Mouse (Mus musculus): ENCODE measurements around the gene Cldn7. TPM values are rescaled to one million over a fixed set of nuclear protein-coding genes. Genes with fewer than 3 reads are reported as not detected.

Cldn7 gene
- polyA plus RNA-seq, 1 experiment: 0.38 TPM

- no peak for TF ChIP-seq POLR2A (IDR thresholded peaks at IDR 0.05; ENCODE audit: borderline replicate concordance, extremely low read depth, insufficient read depth, insufficient read length, poor library complexity, severe bottlenecking)
- DNase-seq (ENCODE audit: low read depth): no peak
These were observed 29.9 kb upstream of the Cldn7 start for GRCm38 (mm10) chr11:69934681-69935080.

DNA sequence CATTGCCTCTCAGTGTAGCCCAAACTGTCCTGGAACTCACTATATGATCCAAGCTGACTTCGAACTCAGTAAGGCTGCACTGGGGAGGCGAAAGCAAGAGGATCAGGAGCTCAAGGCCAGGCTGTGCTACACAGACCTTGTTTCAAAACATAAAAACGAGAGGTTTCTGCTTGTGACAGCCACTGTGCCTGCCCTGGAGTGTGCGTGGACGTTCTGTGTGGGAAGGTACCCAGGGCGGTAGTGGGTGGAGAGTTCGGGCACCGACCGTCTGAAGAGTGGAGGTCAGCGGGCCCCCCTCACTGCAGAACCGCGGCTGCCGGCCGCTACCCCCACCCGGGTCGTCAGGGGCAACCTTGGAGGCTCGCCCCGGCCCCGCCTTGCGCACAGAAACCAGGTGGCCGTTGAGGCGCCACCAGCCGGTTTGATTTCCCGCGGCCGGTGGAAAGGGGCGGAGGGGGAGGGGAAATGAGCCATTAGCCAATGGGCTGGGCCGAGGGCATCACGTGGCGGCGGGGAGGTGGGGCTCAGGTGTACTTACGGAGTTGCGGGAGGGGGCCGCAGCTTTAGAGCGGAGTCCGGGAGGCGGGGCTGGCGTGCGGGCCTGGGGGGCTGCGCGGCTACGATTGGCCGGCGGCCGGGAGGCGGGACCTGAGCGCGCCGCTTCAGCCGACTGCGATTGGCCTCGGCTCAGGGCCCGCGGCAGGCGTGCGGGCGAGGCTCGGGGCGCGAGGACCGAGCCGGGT is 29.3 kb upstream of the Cldn7 start, which contains the start of gene Ybx2:
Gene Ybx2 (plus strand): TSS at position 660 of the 743 bp plus-strand sequence.
- peak; percentile 98 for DNase-seq (ENCODE audit: low read depth)
- TF ChIP-seq POLR2A (IDR thresholded peaks at IDR 0.05; ENCODE audit: borderline replicate concordance, extremely low read depth, insufficient read depth, insufficient read length, poor library complexity, severe bottlenecking) (peak; percentile 30; the same call in 1 of the 2 replicates), CTCF (IDR thresholded peaks at IDR 0.05; ENCODE audit: borderline replicate concordance, extremely low read depth, insufficient read depth, insufficient read length) (no peak)

DNA sequence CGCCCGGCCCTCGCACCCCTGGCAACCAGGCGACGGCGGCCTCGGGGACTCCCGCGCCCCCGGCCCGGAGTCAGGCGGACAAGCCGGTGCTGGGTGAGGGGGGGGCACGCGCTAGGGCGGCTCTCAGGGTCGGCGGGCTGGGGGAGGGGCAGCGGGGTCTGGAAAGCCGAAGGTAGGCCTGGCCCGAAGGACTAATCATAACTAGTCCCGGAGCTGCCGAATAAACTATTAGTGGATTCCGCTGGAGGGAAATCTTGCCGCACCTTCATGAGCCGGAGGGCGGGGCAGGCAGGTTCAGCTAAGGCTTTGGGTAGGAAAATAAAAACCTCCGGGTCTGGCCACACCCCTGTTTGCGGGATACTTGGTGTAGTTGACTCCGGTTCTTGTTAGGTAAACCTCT is 28.4 kb upstream of the Cldn7 start:
- TF ChIP-seq CTCF (IDR thresholded peaks at IDR 0.05; ENCODE audit: borderline replicate concordance, extremely low read depth, insufficient read depth, insufficient read length) (no peak), POLR2A (IDR thresholded peaks at IDR 0.05; ENCODE audit: borderline replicate concordance, extremely low read depth, insufficient read depth, insufficient read length, poor library complexity, severe bottlenecking) (no peak)
- no peak for DNase-seq (ENCODE audit: low read depth)

- TF ChIP-seq POLR2A (IDR thresholded peaks at IDR 0.05; ENCODE audit: borderline replicate concordance, extremely low read depth, insufficient read depth, insufficient read length, poor library complexity, severe bottlenecking): no peak
- TF ChIP-seq CTCF (IDR thresholded peaks at IDR 0.05; ENCODE audit: borderline replicate concordance, extremely low read depth, insufficient read depth, insufficient read length): no peak
- no peak for DNase-seq (ENCODE audit: low read depth)
These were observed 27.7 kb upstream of the Cldn7 start for GRCm38 (mm10) chr11:69936714-69937347.

DNA sequence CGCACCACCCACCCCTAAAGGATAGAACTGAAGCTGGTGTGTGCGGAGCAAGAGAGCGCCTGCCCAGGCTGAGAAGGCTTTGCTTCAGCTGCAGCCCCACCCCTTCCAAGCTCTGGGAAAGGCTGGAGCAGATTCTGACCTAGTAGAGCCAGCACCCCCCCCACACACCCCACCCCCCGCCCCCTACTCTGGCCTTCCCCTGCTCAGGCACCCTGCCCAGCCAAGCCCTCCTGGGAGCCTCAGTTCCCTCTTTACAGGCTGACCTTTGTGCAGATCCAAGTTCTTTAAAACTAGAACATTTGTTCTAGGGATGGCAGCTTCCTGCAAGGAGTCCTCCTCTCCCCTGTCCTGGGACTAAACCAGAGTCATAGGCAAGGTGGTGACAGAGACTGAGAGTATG is 27.2 kb upstream of the Cldn7 start:
- DNase-seq (ENCODE audit: low read depth): no peak
- TF ChIP-seq CTCF (IDR thresholded peaks at IDR 0.05; ENCODE audit: borderline replicate concordance, extremely low read depth, insufficient read depth, insufficient read length) (no peak), POLR2A (IDR thresholded peaks at IDR 0.05; ENCODE audit: borderline replicate concordance, extremely low read depth, insufficient read depth, insufficient read length, poor library complexity, severe bottlenecking) (no peak)

DNA sequence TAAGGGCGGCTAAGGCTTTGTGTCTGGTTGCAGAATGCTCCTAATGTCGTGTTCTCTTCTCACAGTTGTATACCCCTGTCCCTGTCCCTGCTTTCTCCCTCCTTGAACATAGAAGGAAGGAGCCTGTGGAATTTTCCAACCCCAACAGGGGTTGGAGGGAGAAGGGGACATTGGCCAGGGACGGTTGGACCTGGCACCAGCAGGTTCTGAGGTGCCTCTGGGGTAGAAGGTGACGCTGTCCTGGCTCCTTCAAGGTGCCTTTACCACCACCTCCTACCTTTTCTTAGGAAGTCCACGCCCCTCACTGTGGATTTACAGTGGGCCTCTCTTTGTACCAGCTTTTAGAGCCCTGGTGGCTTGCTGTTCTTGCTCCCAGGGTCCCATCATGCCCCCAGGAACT is 26.7 kb upstream of the Cldn7 start:
- DNase-seq (ENCODE audit: low read depth): no peak
- TF ChIP-seq POLR2A (IDR thresholded peaks at IDR 0.05; ENCODE audit: borderline replicate concordance, extremely low read depth, insufficient read depth, insufficient read length, poor library complexity, severe bottlenecking): no peak
- no peak for TF ChIP-seq CTCF (IDR thresholded peaks at IDR 0.05; ENCODE audit: borderline replicate concordance, extremely low read depth, insufficient read depth, insufficient read length)

DNA sequence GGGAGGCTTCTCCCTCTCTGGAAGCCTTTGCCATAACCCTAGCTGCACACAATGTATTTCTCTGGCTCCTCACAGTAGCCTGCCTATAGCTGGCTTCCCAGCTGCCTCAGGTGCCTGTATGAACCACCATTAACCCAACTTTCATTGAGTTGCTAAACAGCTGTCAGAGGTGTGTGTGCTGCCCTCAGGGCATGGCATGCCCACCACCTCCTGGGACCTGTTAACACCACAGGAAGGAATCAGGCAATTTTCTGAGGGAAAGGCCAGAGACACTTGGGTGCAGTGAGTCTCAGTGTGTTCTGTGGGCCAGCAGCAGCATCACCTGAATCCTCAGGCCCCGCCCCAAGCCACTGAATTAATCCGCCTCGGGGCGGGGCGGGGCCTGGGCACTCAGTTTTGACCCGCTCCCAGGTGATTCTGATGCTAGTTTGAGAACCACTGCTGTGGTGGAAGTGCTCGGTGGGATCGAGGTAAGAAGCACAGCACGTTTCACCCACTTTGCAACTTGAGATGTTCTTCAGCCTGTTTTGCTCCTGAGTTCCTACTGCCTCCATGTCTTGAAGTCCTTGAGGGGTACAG is 26.1 kb upstream of the Cldn7 start:
- TF ChIP-seq POLR2A (IDR thresholded peaks at IDR 0.05; ENCODE audit: borderline replicate concordance, extremely low read depth, insufficient read depth, insufficient read length, poor library complexity, severe bottlenecking): no peak
- no peak for DNase-seq (ENCODE audit: low read depth)

DNA sequence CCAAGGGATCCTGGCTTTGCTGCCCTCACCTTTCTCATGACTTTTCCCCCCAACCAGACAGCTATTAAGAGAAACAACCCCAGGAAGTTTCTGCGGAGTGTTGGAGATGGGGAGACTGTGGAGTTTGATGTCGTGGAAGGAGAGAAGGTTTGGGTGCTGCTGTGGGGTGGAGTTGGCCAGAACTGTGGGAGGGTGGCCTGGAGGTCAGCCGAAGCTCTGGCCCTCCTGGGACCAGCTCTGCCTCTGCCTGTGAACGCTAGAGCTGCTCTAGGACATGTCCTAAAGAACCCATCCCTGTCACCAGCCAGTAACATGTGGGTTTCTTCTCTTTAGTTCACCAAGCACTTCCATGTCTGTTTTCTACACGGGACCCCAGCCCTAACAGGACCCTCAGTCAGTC is 25.4 kb upstream of the Cldn7 start:
- DNase-seq (ENCODE audit: low read depth): no peak
- TF ChIP-seq CTCF (IDR thresholded peaks at IDR 0.05; ENCODE audit: borderline replicate concordance, extremely low read depth, insufficient read depth, insufficient read length): no peak
- TF ChIP-seq POLR2A (IDR thresholded peaks at IDR 0.05; ENCODE audit: borderline replicate concordance, extremely low read depth, insufficient read depth, insufficient read length, poor library complexity, severe bottlenecking): no peak

DNA sequence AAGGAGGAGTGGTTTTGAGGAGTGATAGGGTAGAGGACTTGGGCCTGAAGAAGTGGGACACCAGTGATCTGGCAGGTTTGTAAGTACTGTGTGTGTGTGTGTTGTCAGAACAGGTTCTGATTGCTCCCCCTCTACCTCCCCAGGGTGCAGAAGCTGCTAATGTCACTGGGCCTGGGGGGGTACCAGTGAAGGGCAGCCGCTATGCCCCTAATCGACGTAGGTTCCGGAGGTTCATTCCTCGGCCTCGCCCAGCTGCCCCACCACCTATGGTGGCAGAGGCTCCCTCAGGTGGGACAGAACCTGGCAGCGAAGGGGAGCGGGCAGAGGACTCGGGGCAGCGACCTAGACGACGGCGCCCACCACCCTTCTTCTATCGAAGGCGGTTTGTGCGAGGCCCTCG is 24.8 kb upstream of the Cldn7 start:
- TF ChIP-seq POLR2A (IDR thresholded peaks at IDR 0.05; ENCODE audit: borderline replicate concordance, extremely low read depth, insufficient read depth, insufficient read length, poor library complexity, severe bottlenecking) (no peak), CTCF (IDR thresholded peaks at IDR 0.05; ENCODE audit: borderline replicate concordance, extremely low read depth, insufficient read depth, insufficient read length) (no peak)

DNA sequence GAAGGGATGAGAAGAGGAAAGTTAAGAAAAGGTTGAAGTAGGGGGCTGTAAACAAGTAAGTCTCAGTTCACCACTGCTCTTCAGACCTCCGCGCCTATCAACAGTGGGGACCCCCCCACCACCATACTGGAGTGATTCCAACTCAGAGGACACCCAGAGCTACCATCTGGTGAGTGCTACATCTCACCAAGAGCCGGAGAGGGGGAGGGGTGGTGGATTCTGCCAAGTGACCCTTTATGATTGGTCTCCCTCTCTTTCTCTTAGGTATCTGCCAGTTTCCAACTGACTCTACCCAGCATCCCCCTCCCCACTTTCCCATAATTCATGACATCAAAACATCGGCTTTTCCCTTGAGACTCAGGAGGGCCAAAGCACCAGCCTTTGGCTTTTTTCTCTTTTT is 23.6 kb upstream of the Cldn7 start:
- TF ChIP-seq POLR2A (IDR thresholded peaks at IDR 0.05; ENCODE audit: borderline replicate concordance, extremely low read depth, insufficient read depth, insufficient read length, poor library complexity, severe bottlenecking): no peak
- no peak for TF ChIP-seq CTCF (IDR thresholded peaks at IDR 0.05; ENCODE audit: borderline replicate concordance, extremely low read depth, insufficient read depth, insufficient read length)
- peak; percentile 46 for DNase-seq (ENCODE audit: low read depth)

More for the DNA sequence above, 24.8 kb upstream of the Cldn7 start:
- no peak for DNase-seq (ENCODE audit: low read depth)

DNA sequence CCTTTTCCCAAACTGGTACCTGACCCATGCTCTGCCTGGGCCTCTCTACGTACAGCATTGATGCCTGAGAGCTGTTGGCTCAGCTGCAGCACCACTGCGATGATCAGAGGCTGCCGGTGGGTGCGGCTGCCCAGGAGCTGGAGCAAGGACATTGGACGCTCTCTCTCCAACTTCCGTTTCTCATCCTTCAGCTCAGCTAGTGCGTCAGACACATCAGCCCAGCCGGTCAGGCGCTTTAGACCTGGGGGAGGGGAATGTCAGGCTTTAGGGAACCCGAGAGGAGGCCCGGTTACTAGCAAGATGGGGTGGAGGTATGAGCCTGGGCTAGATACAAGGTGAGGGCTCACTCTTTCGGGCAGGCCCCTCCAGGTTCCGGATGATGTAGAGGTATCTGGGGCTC is 19.4 kb upstream of the Cldn7 start:
- no peak for DNase-seq (ENCODE audit: low read depth)
- TF ChIP-seq POLR2A (IDR thresholded peaks at IDR 0.05; ENCODE audit: borderline replicate concordance, extremely low read depth, insufficient read depth, insufficient read length, poor library complexity, severe bottlenecking) (no peak), CTCF (IDR thresholded peaks at IDR 0.05; ENCODE audit: borderline replicate concordance, extremely low read depth, insufficient read depth, insufficient read length) (no peak)

All from brain, embryonic 14.5 days (tissue).